Mouse (Mus musculus) MEL (cell line): ENCODE results near the gene Zfp575. TPM values are rescaled to one million over a fixed set of nuclear protein-coding genes. Genes with fewer than 3 reads are reported as not detected.

Source experiments
- DNase-seq: peaks from one replicate; pipeline ENCODE4 v3.0.0; 2011; ENCODE audit warnings: low read depth, low spot score
- H3K27ac ChIP-seq: 2 replicates; pipeline ENCODE4 v1.5.1; 2012; ENCODE audit warnings: low read depth, mild to moderate bottlenecking, control low read depth, low read length, moderate library complexity; ENCODE audit not compliant: control insufficient read depth
- H3K27me3 ChIP-seq, 2 experiments: fragments of 150-350 bp in 1 of 2; sonication (generic) in 1 of 2; 2 replicates each; pipeline ENCODE4 v1.6.1; 2012; ENCODE audit warnings: low read length in 2 of 2, mild to moderate bottlenecking in 2 of 2, improper control_type of control experiment in 1 of 2, moderate library complexity in 1 of 2; ENCODE audit not compliant: insufficient read depth in 2 of 2, control insufficient read depth in 1 of 2
- H3K36me3 ChIP-seq, 2 experiments: 2 replicates each; pipeline ENCODE4 v1.6.1; 2012 to 2014; ENCODE audit warnings: low read length in 2 of 2, improper control_type of control experiment in 1 of 2, inconsistent platforms in 1 of 2, mild to moderate bottlenecking in 1 of 2; ENCODE audit not compliant: insufficient read depth in 2 of 2, control insufficient read depth in 1 of 2
- H3K4me1 ChIP-seq, 2 experiments: fragments of 150-350 bp in 1 of 2; sonication (generic) in 1 of 2; 2 replicates each; pipeline ENCODE4 v1.6.1; 2012; ENCODE audit warnings: low read length in 2 of 2, improper control_type of control experiment in 1 of 2, mild to moderate bottlenecking in 1 of 2; ENCODE audit not compliant: insufficient read depth in 2 of 2, control insufficient read depth in 1 of 2
- H3K4me3 ChIP-seq, 2 experiments: fragments of 150-350 bp in 1 of 2; sonication (generic) in 1 of 2; 2 replicates each; pipeline ENCODE4 v1.5.1; 2012; ENCODE audit warnings: low read depth in 2 of 2, low read length in 2 of 2, mild to moderate bottlenecking in 2 of 2, moderate library complexity in 2 of 2, control low read depth in 1 of 2, improper control_type of control experiment in 1 of 2; ENCODE audit not compliant: control insufficient read depth in 1 of 2, insufficient read depth in 1 of 2
- H3K79me2 ChIP-seq: 2 replicates; pipeline ENCODE4 v1.6.1; 2012; ENCODE audit warnings: mild to moderate bottlenecking, low read length, moderate library complexity; ENCODE audit not compliant: control insufficient read depth, poor library complexity, insufficient read depth
- H3K9ac ChIP-seq: 2 replicates; pipeline ENCODE4 v1.6.1; 2012; ENCODE audit warnings: low read depth, mild to moderate bottlenecking, control low read depth, low read length, moderate library complexity; ENCODE audit not compliant: control insufficient read depth, poor library complexity, severe bottlenecking
- H3K9me3 ChIP-seq: fragments of 150-350 bp; sonication (generic); replicated peaks from 2 replicates; pipeline ENCODE4 v1.6.1; 2012; ENCODE audit warnings: mild to moderate bottlenecking, low read length, improper control_type of control experiment, moderate library complexity; ENCODE audit not compliant: insufficient read depth
- CTCF ChIP-seq, 3 experiments: IDR thresholded peaks in 2 of 3; conservative IDR thresholded peaks in 1 of 3; 2 replicates each; pipeline ENCODE4 v1.5.1; 2011 to 2012; ENCODE audit warnings: low read length in 3 of 3, low read depth in 2 of 3, mild to moderate bottlenecking in 2 of 3, improper control_type of control experiment in 1 of 3, inconsistent platforms in 1 of 3, mixed read lengths in 1 of 3, moderate library complexity in 1 of 3; ENCODE audit not compliant: control insufficient read depth in 1 of 3, insufficient read depth in 1 of 3, poor library complexity in 1 of 3, severe bottlenecking in 1 of 3
- ELF1 ChIP-seq: IDR thresholded peaks from 2 replicates; pipeline ENCODE4 v1.6.1; 2014; ENCODE audit warnings: low read depth, mild to moderate bottlenecking, inconsistent platforms, low read length, improper control_type of control experiment, moderate library complexity
- ETS1 ChIP-seq: IDR thresholded peaks from 2 replicates; pipeline ENCODE4 v1.6.1; 2012; ENCODE audit warnings: low read depth, mild to moderate bottlenecking, inconsistent platforms, low read length, improper control_type of control experiment, moderate library complexity
- GABPA ChIP-seq: IDR thresholded peaks from 2 replicates; pipeline ENCODE4 v1.6.1; 2012; ENCODE audit warnings: low read depth, mild to moderate bottlenecking, inconsistent platforms, low read length, improper control_type of control experiment, moderate library complexity
- GATA1 ChIP-seq: IDR thresholded peaks from 2 replicates; pipeline ENCODE4 v1.6.1; 2011; ENCODE audit warnings: low read depth, low read length, improper control_type of control experiment
- HCFC1 ChIP-seq: IDR thresholded peaks from 2 replicates; pipeline ENCODE4 v1.6.1; 2012; ENCODE audit warnings: low read depth, mild to moderate bottlenecking, inconsistent platforms, low read length, improper control_type of control experiment, moderate library complexity
- KAT2A ChIP-seq: conservative IDR thresholded peaks from 2 replicates; pipeline ENCODE4 v1.6.1; 2012; ENCODE audit warnings: low read depth, low read length, improper control_type of control experiment, inconsistent platforms
- MAFK ChIP-seq: IDR thresholded peaks from 2 replicates; pipeline ENCODE4 v1.6.1; 2011; ENCODE audit warnings: low read depth, mild to moderate bottlenecking, low read length, improper control_type of control experiment, borderline replicate concordance
- MAZ ChIP-seq: IDR thresholded peaks from 2 replicates; pipeline ENCODE4 v1.6.1; 2012; ENCODE audit warnings: low read depth, mild to moderate bottlenecking, inconsistent platforms, low read length, improper control_type of control experiment
- MXI1 ChIP-seq: IDR thresholded peaks from 2 replicates; pipeline ENCODE4 v1.6.1; 2011; ENCODE audit warnings: mild to moderate bottlenecking, low read depth, low read length, improper control_type of control experiment
- NELFE ChIP-seq: IDR thresholded peaks from 2 replicates; pipeline ENCODE4 v1.6.1; 2011; ENCODE audit warnings: low read depth, low read length, improper control_type of control experiment
- NRF1 ChIP-seq: IDR thresholded peaks from 2 replicates; pipeline ENCODE4 v1.6.1; 2014; ENCODE audit warnings: low read depth, mild to moderate bottlenecking, inconsistent platforms, low read length, improper control_type of control experiment, moderate library complexity; ENCODE audit not compliant: poor library complexity, insufficient read depth, severe bottlenecking
- POLR2AphosphoS2 ChIP-seq: IDR thresholded peaks from 2 replicates; pipeline ENCODE4 v1.6.1; 2011; ENCODE audit warnings: low read length, improper control_type of control experiment
- POLR2AphosphoS5 ChIP-seq: IDR thresholded peaks from 2 replicates; pipeline ENCODE4 v1.6.1; 2012; ENCODE audit warnings: low read depth, borderline replicate concordance, mild to moderate bottlenecking, inconsistent platforms, low read length, moderate library complexity, mixed read lengths
- RAD21 ChIP-seq: IDR thresholded peaks from 2 replicates; pipeline ENCODE4 v1.6.1; 2011; ENCODE audit warnings: mild to moderate bottlenecking, low read depth, low read length, improper control_type of control experiment
- RCOR1 ChIP-seq: IDR thresholded peaks from 2 replicates; pipeline ENCODE4 v1.6.1; 2012; ENCODE audit warnings: low read depth, mild to moderate bottlenecking, inconsistent platforms, low read length, improper control_type of control experiment
- SMC3 ChIP-seq: IDR thresholded peaks from 2 replicates; pipeline ENCODE4 v1.6.1; 2011; ENCODE audit warnings: low read depth, low read length, improper control_type of control experiment
- TAL1 ChIP-seq: IDR thresholded peaks from 2 replicates; pipeline ENCODE4 v1.6.1; 2012; ENCODE audit warnings: mild to moderate bottlenecking, inconsistent platforms, low read length, moderate library complexity, mixed read lengths
- TBP ChIP-seq: IDR thresholded peaks from 2 replicates; pipeline ENCODE4 v1.8.0; 2011; ENCODE audit warnings: low read depth, low read length, improper control_type of control experiment
- TCF12 ChIP-seq: IDR thresholded peaks from 2 replicates; pipeline ENCODE4 v1.6.1; 2014; ENCODE audit warnings: low read depth, mild to moderate bottlenecking, inconsistent platforms, low read length, improper control_type of control experiment, moderate library complexity
- UBTF ChIP-seq: IDR thresholded peaks from 2 replicates; pipeline ENCODE4 v1.6.1; 2012; ENCODE audit warnings: low read depth, mild to moderate bottlenecking, inconsistent platforms, low read length, improper control_type of control experiment, moderate library complexity, borderline replicate concordance; ENCODE audit not compliant: insufficient read depth
- USF1 ChIP-seq: IDR thresholded peaks from 2 replicates; pipeline ENCODE4 v1.6.1; 2014; ENCODE audit warnings: low read depth, mild to moderate bottlenecking, inconsistent platforms, low read length, improper control_type of control experiment, moderate library complexity
- ZC3H11A ChIP-seq: IDR thresholded peaks from 2 replicates; pipeline ENCODE4 v1.6.1; 2012; ENCODE audit warnings: low read depth, mild to moderate bottlenecking, inconsistent platforms, low read length, improper control_type of control experiment
- ZKSCAN1 ChIP-seq: IDR thresholded peaks from 2 replicates; pipeline ENCODE4 v1.6.1; 2012; ENCODE audit warnings: low read depth, mild to moderate bottlenecking, inconsistent platforms, low read length, improper control_type of control experiment, moderate library complexity
- ZMIZ1 ChIP-seq: IDR thresholded peaks from 2 replicates; pipeline ENCODE4 v1.6.1; 2012; ENCODE audit warnings: low read depth, mild to moderate bottlenecking, inconsistent platforms, low read length, improper control_type of control experiment, moderate library complexity
- ZNF384 ChIP-seq: IDR thresholded peaks from 2 replicates; pipeline ENCODE4 v1.6.1; 2012; ENCODE audit warnings: low read depth, mild to moderate bottlenecking, inconsistent platforms, low read length, improper control_type of control experiment
- polyA plus RNA-seq, 2 experiments: library from polyadenylated mRNA; stranded (reverse) in 1 of 2; unstranded in 1 of 2; fragments of >175 nt in 1 of 2; fragments of >200 nt in 1 of 2; gene quantifications; 2 replicates each; pipeline versions ENCODE4 v1.2.1 to v1.2.4; 2012; ENCODE audit warnings: low replicate concordance in 2 of 2, low read depth in 1 of 2; ENCODE audit not compliant: insufficient read length in 2 of 2, insufficient read depth in 1 of 2, missing spikeins in 1 of 2
- total RNA-seq: library from RNA; depleted of rRNA; stranded (reverse); fragments of 300-350 nt; gene quantifications from 2 replicates; pipeline ENCODE4 v1.2.3, GENCODE M21; 2012

The Zfp575 gene
- total and polyA plus RNA-seq, 3 experiments, result 0.50 to 0.58 TPM; not detected in 1

DNA sequence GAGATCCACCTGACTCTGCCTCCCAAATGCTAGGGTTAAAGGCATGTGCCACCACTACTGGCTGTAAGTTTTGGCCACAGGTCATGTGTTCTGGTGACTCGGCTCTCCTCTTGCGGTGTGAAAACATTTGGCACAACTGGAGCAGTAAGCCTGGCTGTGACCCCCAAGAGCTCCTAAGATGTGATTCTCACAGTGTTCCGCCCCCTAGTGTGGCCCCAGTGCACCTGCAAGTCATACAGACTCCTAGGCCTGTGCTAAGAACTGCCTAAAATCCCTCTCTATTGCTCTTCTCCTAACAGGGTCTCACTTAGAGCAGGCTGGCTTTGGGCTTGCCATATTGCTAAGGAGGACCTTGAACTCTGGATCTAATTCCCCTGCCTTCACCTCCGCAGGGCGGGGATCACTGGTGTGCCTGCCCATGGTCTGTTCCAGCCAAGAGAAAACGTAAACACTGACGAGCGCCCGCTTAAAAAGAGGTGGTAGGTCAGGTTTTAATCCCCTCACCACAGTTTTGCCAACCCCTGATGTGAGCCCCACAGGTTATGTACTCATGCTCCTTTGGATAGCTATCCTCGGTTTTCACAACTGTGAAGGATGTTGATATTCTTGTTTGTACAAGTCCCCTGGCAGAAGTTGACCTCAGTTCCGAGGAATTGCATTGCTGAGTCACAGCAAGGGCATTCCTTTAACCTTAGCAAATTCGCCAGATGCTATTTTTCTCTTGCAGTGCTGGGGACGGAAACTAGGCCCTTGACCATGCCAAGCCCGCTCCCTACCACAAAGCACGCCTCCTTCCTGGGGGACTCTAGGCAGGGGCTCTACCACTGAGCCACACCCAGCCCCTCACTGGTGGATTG, 12.0 kb upstream of the Zfp575 start:
- no peaks in the 10 kb centered on the region for H3K27me3 ChIP-seq
- no peaks in the 10 kb centered on the region for H3K4me1 ChIP-seq
- no peak overlapping the region for H3K4me3 ChIP-seq
- no peaks in the 10 kb centered on the region for H3K9me3 ChIP-seq
- H3K36me3 ChIP-seq, result no peaks in the 10 kb centered on the region
- TF ChIP-seq SMC3 (peak; percentile 40), MAFK (no peak), KAT2A (no peak), TCF12 (no peak), UBTF (no peak), ZNF384 (no peak), NELFE (no peak), NRF1 (no peak), MAZ (no peak), POLR2AphosphoS5 (no peak), RCOR1 (no peak), ZKSCAN1 (no peak), USF1 (no peak), CTCF (IDR thresholded peaks at IDR 0.05 in 2 of 3, conservative IDR thresholded peaks at IDR 0.05 in 1 of 3; ENCODE audit: control insufficient read depth in 1 of 3, insufficient read depth in 1 of 3, low read depth in 2 of 3, low read length in 3 of 3, poor library complexity in 1 of 3, severe bottlenecking in 1 of 3) (peak; percentile 44 to 64 (median 60)), POLR2AphosphoS2 (no peak), MXI1 (no peak), RAD21 (0 out of 2 replicates have a peak, but pooled peaks have one; percentile 1), ETS1 (no peak), ZC3H11A (no peak), ELF1 (no peak)
- TF ChIP-seq, all 39 proteins: peak for 3
- peak; percentile 55 for DNase-seq
- Histone ChIP-seq H3K9ac (no peak overlapping the region), H3K27ac (no peak overlapping the region), H3K79me2 (no peaks in the 10 kb centered on the region)

DNA sequence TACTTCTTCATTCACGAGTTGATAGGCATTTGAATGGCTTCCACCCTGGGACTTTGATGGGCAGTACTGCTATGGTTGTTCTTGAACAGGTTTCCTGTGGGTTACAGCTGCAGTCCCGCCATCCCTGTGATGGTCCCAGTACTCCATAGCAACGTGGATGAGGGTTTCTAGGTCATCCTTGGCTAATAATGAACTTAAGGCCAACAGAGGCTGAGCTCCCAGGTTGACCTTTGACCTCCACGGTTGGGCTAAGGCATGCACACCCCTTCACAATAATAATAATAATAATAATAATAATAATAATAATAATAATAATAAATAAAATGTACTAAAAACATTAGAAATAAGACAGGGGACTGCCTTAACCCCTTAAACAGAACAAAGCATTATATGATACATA, 10.7 kb upstream of the Zfp575 start:
- no peak for DNase-seq
- H3K4me1 ChIP-seq, result peaks cover 0 to 3% of the 10 kb centered on the region in 2 experiments; a peak in 1 of 4 replicates

More for the DNA sequence above, 10.7 kb upstream of the Zfp575 start:
- Histone ChIP-seq H3K79me2 (peaks cover 5% of the 10 kb centered on the region), H3K4me3 (no peak overlapping the region), H3K9ac (no peak overlapping the region), H3K27ac (no peak overlapping the region), H3K9me3 (no peaks in the 10 kb centered on the region), H3K36me3 (peaks cover 0 to 3% of the 10 kb centered on the region in 2 experiments; a peak in 2 of 4 replicates), H3K27me3 (no peaks in the 10 kb centered on the region)
- TF ChIP-seq HCFC1 (no peak), CTCF (IDR thresholded peaks at IDR 0.05 in 2 of 3, conservative IDR thresholded peaks at IDR 0.05 in 1 of 3; ENCODE audit: control insufficient read depth in 1 of 3, insufficient read depth in 1 of 3, low read depth in 2 of 3, low read length in 3 of 3, poor library complexity in 1 of 3, severe bottlenecking in 1 of 3) (no peak), POLR2AphosphoS5 (no peak), POLR2AphosphoS2 (no peak), ZMIZ1 (no peak), GATA1 (no peak), ELF1 (no peak), GABPA (no peak), UBTF (no peak), MAFK (no peak), TBP (no peak), TAL1 (no peak)
